Mouse (Mus musculus) lung, postnatal 36 days (tissue): Measurements from ENCODE around the gene Gm21119.
A peak's percentile ranks its signal among the peaks of the same experiment; 100 is the strongest.
"Not testable (repeated sequence)": the region's sequence is repeated elsewhere in the genome, so short reads cannot be mapped to it uniquely, and the experiment has no call there.

Experiments used
- DNase-seq: peaks from one replicate; pipeline ENCODE4 v3.0.0; 2022; ENCODE audit warnings: mixed read lengths

The Gm21119 gene

DNA sequence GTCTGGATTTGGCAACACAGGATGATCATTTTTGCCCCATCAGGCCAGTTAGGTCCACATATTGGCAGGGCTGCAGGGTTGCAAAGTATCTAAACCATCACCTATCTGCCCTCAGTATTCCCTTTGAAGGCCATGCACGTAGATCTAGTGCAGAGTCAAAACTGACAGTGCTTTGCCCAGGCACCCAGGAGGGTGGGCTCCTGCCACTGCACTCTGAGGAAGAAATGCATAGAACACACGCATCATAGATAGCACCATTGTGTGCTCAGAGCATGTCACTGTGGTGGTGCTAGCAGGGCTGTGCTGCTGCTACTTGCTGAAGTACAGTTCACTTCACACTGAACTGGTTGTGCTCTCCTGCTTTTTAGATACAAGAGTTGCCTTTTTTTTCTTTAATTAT, at the start of gene Gm21119:
Gene Gm21119, plus strand, starts transcription at position 301 of the 400 bp plus-strand sequence.
- DNase-seq = not testable (repeated sequence)

DNA sequence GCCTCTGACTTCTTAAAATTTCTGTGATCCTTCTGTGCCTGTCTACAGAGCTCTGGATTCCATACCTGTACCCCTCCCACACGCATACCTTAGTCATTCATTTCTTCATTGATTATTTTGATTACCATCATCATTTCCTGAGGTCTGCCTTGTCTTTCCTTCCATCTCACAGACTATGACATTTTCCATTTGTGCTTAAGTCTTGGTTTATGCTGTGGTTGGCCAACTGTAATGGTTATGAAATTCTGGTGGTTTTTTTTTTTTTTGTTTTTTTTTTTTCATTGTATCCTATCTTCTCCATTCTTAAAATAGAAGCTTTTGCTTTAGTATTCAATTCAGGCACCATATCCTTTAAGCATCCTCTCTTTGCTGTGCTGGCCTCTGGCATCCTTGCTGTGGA, 48.0 kb upstream of the Gm21119 start:
- DNase-seq = not testable (repeated sequence)

DNA sequence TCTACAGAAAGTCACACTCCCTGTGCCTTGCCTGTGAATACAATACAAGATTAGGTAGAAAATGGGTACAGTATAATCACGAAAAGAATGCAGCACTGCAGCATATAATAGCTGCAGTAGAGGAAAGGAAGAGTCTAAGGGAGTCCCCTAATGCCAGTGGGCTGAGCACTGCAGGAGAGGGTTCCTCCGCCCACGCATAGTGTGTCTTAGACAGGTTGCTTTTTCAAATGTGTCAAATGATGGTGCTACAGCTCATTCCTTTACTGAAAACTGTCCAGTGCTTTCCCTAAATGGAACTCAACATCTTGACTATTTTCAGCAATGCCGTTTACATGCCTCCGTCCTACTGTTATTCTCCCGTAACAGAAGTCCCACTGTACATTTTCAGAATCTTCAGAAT, 33.6 kb upstream of the Gm21119 start:
- DNase-seq = not testable (repeated sequence)

DNA sequence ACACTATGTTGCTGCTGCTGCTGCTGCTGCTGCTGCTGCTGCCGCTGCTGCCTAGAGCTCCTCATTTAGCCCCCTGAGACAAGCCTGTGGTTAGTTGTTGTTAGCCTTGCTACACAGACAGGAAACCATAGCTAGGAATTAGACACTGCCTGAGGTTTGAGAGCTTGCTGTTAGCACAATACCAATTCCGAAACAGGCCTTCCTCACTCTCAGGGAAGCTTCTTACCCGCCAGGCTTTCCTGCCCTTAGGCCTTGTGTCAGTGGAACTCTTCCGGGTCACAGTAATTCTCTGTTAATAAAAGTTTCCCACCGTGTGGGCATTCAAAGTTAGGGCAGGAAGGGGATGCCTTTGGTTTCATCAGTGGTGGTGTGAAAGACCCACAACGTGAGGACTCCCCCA, 31.9 kb upstream of the Gm21119 start:
- not testable (repeated sequence) for DNase-seq

DNA sequence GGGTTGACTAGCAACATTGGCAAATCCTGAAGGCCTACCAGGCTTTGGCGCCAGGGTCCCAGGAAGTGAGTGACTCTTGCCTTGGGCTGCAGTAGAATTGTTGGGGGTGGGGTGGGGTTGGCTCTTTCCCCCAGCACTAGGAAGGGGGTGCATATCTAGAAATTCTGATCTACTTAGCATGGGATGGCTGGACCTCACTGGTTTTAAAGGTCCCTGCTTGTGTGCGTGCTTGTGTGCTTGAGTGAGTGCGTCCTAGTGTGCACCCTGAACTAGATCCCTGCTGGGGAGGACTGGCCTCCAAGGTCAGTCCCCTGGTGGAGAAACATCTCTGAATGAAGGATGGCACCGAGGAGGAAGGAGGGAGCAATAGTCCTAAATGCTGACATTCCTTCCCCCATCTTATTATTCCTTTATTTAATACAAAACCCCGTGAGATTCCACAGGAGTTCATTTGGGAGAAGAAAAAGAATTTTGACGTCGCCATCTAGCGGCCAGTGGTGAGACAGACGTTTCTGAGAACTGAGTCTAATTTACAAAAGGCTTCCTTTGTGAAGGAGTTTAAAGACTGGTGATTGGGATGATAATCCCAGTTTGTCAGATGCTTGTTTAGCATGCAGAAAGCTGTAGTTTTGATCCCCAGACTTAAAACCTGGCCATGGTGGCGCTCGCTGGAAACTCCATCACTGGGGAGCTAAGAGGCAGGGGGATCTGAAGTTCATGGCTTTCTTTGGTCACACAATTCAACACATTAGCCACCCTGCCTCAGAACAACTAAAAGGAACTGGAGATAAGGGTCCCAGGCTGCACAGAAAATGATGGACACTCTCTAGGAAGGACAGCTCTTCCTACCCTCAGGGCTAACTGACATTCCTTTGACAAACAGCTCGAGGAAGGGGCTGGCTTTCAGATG, 26.2 kb upstream of the Gm21119 start:
- not testable (repeated sequence) for DNase-seq

DNA sequence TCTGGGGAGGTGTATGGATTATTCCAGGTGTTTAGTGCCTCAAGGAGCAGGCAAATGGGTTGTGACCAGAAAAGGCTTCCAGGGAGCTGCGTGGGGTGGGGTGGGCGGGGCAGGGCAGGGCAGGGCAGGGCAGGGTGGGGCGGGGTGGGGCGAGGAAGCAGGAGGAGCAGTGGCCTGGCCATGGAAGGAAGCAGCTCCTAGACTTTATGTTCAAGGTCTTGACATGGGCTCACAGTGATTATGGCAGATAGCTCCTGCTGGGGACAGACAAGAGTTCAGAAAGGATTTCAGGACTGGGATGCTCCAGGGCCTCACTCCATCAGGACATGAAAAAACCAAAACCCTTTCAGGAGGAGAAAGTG, 25.6 kb upstream of the Gm21119 start:
- not testable (repeated sequence) for DNase-seq

DNA sequence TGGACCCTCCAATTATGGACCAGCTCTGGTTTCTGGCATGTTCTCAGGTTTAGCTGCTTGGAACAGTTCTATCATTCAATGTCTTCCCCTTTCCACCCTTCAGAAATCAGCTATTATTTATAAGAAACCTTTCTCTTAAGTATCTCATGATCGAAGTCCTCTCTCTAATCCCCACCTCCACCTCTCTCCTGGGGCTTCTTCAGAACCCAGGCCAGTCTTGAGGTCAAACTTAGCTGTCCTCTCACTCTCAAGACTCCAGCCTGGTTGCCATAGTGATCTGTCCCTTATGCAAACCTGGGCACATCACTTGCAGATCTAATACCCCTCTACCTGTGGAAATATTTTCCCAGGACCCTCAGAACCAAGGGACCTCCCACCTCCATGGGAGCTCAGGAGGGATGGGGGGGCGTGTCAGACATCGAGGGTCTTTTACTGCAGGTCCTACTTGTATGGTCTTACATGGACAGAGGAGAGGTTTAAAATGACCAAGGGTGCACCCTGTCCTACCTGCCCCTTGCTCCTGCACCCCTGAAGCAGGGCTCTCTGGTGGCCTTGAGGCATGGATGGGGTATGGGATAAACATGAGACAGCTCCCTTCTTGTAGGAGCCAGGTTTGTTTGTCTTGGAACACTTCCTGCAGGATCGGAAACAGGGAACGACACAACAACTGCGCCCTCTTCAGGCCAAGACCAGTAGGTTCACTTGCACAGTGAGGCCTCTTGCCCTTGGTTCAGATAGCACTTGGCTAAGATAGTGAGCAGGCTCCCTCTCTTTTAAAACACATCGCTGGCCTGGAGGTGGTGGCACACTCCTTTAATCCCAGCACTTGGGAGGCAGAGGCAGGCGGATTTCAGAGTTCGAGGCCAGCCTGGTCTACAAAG, 24.4 kb upstream of the Gm21119 start:
- DNase-seq = not testable (repeated sequence)

DNA sequence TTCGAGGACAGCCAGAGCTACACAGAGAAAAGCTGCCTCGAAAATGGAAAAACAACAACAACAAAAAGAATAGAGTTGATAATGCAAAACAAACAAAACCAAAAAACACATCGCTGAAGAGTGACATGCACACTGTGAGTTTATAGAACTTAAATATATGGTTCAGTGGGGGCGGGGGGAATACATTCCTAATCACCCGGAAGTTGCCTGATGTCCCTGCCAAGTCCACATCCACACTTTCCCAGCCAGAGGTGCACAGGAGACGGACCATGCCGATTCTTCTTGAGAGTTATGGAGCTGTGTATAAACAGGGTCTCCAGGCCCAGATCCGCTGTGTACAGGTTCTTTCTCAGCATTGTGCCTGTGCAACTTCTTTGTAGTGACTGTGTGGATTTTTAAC, 23.7 kb upstream of the Gm21119 start:
- DNase-seq = not testable (repeated sequence)

DNA sequence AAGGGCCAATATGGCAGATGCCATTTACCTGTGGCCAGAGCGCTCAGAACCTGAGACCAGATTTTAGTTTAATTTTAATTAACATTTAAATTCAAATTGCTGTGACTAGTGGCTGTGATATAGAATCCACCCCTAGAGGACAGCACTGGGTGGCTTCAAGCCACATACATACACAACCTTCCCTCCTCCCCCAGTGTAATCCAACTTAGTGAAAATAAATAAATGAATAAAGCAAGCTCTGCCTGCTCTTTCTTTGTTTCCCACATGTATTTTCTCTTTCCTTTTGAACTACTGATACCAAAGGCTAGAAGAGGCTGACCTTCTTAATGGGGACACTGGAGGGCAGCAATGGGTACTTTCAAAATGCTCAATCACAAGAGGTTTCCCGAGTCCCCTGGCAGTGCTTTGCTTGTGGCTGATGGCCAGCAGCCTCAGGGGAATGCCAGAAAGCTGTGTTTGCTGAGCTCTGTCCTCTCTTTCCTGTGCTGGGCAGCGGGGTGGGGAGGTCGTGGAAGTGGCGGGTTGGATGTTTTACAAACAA, 21.9 kb upstream of the Gm21119 start:
- not testable (repeated sequence) for DNase-seq

DNA sequence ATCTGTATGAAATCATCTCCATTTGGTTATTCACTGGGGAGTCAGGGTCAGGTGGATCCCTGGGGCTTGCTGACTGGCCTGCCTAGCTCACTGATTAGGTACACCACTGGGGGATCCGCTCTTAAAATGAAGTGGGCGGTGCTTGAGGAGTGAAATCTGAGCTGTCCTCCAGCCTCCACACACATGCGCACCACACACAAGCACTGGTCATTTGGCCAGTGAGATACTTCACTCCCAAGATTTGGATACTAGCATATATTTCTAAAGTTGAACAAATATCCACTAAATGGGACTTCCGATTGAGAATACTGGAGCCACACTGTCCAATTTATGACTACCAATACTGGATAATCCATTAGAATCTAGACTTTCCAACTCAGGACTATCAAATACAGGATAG, 20.9 kb upstream of the Gm21119 start:
- DNase-seq = peak; percentile 50

DNA sequence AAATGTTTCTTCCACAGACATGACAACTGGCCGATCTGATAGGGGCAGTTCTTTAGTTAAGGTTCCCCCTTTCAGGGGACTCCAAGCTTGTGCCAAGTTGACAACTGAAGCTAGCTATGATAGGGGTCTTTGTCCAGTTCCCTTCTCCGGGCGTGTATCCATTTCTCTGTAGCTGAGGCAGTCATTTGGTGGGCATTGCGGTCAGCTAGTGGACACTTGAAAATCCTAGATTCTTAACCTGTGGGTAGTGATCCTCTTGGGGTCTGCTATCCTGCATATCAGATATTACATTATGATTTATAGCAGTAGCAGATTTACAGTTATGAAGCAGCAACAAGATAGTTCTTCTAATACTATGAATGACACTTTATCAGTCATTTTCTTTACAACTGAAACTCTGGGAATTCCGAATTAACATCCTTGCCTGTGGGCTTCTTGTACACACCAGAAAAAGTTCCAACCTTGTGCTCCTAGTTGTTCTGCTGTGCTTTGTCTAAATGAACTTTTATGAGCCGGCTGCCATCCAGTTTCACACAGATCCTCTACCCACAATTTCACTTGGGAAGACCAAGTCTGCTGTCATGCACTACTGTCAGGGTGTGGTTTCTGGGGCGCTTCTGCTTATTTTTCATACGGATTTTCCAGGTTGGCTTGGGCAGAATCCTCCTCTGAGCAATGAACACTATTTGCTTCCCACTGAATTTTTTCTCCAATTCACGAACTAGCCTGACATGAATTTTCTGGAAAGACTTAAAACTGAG, 18.5 kb upstream of the Gm21119 start:
- DNase-seq = not testable (repeated sequence)

DNA sequence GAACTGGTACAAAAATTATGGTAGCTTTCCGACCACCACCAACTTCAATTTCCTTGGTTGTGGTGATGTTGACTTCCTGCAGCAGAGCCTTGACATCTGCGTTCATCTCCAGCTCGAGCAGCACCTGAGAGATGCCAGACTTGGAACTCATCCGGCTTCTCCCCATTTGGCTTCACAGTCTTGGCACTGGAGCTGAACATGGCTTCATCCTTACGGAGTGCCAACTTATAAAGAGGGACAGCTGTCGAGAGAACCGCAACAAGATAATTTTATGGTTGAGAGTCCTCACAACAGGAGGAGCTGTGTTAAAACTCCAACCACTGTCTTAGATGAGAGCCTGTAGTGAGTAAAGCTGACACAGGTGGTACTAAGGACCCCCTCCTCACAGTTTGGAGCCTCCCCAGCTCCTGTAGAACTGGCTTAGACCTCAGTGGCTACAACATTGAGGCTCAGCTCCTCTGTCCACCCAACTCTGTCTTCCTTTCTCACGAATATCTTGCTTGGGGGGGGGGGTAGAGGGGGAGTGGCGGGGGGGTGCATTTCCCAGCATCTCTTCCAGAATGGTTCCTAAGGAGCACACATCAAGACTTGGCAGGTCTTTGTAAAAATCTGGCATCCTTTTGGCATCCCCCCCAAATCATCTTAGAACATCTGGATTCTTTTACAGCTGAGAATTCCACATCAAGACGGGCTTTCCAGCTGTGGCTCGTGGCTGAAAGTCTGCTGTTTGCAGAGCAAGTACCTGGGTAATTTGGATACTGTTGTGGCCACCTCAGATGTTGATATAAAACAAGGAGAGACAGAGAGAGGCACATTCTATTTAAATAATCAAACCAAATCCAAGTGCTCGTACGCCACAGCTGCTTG, 17.6 kb upstream of the Gm21119 start:
- peak; percentile 52 for DNase-seq

DNA sequence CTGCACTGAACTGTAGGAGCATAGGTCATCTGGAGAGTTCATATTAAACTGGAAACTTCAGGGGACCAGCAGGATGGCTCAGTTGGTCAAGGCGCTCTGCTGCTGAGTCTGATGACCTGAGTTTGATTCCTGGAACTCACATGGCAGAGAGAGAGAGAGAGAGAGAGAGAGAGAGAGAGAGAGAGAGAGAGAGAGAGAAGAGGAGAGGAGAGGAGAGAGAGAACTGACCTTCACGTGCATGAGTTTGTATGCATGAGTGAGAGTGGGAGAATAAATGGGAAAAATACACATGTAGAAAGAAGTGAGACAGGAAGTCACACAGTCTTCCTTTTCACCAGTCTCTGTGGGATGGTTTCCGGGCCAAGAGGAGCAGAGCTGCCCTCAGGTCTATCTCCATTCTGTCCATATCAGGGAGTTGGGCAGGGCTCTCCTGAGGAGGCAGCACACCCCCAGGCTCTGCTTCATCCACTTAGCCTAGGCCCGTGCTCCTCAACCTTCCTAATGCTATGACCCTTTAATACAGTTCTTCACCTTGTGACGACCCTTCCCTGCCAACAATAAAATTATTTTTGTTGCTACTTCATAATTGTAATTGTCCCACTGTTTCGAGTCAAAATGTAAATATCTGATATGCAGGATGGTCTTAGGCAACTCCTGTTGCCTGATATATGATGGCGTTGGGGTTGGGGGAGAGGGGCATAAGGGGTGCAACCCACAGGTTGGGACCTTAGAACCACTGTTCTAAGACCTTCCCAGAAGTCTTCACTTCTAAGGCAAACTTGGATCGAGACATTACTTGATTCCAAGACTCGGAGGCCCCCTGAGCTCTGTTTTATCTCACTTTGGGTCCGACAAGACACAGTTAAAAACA, 16.2 kb upstream of the Gm21119 start:
- not testable (repeated sequence) for DNase-seq

DNA sequence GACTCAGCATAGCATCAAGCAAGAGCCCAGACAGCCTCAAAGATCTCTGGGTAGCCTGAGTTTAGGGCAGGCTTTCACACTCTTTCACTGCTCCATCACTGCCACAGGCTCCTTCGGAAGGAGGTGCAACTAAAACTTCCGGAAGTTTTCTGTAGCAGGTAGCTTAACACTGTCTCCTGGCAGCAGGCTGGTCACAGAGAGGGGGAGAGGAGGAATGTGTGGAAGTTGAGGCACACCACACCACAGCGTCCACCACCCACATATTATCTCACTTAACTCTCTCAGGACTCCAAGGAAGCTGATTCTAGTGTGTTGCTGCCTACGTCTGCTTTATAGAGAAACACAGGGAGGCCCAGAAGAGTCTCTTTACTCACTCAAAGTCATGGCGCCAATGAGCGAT, 15.4 kb upstream of the Gm21119 start:
- not testable (repeated sequence) for DNase-seq

DNA sequence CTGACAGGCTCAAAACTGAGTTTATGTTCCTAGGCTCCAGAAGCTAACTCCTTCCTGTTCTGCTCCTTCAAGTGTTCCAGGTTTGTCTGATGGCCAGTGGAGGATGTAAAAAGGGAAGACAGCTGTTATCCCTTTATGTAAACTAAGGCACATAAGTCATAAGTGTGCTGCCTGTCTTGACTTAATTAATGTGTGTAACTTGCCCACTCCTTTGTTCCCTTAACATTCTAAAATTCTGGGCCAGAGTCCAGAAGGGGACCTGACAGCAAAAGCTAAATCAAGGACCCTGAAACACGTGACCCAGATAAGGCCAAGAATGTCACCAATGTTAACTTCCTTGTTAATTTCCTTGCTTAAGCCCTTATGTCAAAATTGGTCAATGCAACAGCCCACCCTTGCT, 3.9 kb upstream of the Gm21119 start:
- not testable (repeated sequence) for DNase-seq

DNA sequence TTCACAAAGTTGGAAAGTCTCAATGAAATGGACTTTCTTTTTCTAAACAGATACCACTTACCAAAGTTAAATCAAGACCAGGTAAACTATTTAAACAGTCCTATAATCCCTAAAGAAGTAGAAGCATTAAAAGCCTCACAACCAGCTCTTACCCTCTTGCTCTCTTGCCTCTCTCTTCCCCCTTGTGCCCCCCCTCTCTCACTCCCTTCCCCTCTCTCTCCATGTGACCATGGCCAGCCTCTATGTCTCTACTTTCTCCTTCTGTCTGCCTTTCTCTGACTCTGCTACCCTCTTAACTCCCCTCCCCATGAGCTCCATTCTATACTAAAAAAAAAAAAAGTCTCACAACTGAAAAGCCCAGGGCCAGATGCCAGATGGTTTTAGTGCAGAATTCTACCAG, 2.0 kb upstream of the Gm21119 start:
- not testable (repeated sequence) for DNase-seq

DNA sequence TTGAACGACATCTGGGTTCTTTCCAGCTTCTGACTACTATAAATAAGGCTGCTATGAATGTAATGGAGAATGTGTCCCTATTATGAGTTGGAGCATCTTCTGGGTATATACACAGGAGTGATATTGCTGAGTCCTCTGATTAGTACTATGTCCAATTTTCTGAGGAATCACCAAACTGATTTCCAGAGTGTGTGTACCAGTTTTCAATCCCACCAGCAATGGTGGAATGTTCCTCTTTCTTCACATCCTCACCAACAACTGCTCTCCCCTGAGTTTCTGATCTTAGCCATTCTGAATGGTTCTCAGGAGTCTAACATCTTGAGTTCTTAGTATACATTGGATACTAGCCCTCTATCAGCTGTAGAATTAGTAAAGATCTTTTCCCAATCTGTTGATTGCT, 16.0 kb downstream of the Gm21119 start:
- not testable (repeated sequence) for DNase-seq

DNA sequence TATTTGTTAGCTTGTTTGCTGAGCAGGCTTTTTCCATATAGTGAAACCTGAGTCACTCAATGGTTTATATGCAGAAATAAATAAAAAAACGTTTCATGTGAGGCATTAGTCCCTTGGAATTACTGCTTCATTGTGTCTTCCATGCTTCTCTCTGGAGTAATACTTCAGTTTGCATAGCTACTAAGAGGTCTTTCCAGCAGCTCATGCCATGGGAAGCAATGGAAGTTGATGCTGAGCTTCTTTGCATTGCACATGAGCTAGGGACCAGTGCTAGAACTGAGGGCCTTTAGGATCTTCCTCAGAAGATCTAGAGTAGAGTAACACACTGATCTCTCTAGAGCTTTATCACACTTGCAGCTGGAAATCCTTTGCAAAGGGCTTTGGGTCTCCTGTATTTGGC, 23.2 kb downstream of the Gm21119 start:
- DNase-seq = not testable (repeated sequence)

DNA sequence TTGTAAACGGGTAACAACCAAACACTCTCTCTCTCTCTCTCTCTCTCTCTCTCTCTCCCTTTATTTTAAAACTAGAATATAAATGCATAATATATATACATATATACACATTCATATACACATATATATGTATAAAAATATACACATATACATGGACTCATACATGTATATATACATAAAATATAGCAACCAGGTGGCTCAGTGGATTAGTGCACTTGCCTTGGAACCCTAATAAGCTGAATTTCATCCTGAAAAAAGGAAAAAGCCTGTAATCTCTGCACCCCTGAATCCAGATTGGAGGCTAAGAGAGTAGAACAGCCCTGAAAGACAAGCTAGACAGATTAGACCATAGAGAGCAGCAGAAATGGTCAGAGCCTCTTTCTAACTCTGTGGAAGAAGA, 28.8 kb downstream of the Gm21119 start:
- peak; percentile 17 for DNase-seq

DNA sequence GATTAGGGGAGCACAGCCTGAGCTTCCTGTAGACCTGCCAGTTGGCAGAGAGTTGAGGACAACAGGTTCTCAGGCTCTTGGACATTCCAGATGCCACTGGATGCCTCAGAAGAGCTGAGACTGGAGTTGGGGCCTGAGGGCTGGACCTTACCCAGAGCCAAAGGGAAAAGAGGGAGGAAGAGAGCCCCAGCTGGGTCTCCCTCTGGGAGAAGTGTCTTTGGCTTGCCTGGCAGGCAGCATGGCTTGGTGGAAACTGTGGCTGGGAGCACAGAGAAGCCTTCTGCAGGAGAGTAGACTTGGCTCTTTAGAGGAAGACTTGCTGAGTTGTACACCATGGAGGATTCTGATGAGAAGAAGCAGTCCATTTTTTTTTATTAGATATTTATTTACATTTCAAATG, 38.3 kb downstream of the Gm21119 start:
- DNase-seq = peak; percentile 0
